Mouse (Mus musculus) adrenal gland, adult 2 months (tissue): ENCODE data around the gene Dnaaf5. TPM values are rescaled to one million over a fixed set of nuclear protein-coding genes. Genes with fewer than 3 reads are reported as not detected.

Experiments used
- DNase-seq: peaks from one replicate; pipeline ENCODE4 v3.0.0; 2021
- polyA plus RNA-seq: library from polyadenylated mRNA; depleted of rRNA; stranded (reverse); fragments of >200 nt; gene quantifications from 2 replicates; pipeline ENCODE4 v1.2.3, GENCODE M21; 2012
- total RNA-seq, 2 experiments: library from RNA; stranded (reverse); gene quantifications; 2 replicates each; pipeline ENCODE4 v1.2.3; 2021

Gene Dnaaf5
- total and polyA plus RNA-seq, 3 experiments: 20.1 to 46.2 (median 24.2) TPM

DNA sequence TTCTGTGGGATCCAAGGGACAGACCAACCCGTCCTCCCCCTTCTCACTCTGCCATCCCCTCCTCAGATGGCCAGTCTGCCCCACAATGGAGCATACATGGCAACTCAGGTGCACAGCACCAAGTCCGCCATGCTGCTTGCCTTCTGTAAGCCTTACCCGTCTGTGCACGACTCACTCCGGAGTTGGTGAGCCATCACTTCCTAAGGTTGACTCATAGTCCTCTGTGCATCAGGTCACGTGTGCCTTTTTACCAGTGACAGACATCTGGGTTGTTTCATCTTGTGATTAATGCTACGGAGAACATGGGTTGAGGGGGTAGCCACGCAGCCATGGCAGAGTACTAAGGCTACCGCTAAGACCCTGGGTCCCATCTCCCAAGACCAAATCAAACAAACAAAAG, 9.4 kb upstream of the Dnaaf5 start:
- no peak for DNase-seq

DNA sequence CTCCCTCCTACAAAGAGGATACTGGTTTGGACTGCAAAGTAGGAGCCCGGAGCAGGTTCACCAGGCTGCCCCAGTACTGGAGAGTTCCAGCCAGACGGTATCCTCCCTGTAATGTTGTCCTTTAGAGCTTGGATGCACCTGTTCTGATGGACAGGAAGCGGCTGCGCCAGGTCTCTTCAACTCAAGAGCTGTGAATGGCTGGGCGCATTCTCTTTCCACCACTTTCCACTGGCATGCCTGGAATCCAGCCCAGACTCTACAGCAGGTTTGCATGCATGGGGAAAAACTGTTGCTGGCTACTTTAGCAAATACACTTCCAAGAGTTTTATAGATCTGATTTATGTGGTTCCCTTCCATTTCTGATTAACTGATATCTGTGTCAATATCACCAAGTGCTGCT, 8.7 kb upstream of the Dnaaf5 start:
- no peak for DNase-seq

DNA sequence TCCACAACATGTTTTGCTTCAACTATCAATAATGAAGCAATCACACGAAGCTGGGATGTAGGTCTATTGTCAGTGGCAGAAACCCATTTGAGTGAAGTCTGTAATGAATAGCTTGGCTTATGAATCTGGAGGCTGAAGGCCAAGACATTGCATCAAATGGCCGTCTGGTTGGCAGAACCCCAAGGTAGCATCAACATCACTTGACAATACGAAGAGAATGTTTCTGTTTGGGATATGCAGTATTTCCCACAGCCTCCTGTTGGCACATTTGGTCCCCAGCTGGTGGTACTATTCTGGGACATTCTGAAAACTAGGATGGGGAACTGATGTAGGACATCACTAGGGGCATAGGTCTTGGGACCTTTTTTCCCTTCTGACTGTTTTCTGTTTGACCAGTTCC, 6.1 kb upstream of the Dnaaf5 start:
- no peak for DNase-seq

- no peak for DNase-seq
These were observed 4.3 kb upstream of the Dnaaf5 start for GRCm38 (mm10) chr5:139145726-139146125.

DNA sequence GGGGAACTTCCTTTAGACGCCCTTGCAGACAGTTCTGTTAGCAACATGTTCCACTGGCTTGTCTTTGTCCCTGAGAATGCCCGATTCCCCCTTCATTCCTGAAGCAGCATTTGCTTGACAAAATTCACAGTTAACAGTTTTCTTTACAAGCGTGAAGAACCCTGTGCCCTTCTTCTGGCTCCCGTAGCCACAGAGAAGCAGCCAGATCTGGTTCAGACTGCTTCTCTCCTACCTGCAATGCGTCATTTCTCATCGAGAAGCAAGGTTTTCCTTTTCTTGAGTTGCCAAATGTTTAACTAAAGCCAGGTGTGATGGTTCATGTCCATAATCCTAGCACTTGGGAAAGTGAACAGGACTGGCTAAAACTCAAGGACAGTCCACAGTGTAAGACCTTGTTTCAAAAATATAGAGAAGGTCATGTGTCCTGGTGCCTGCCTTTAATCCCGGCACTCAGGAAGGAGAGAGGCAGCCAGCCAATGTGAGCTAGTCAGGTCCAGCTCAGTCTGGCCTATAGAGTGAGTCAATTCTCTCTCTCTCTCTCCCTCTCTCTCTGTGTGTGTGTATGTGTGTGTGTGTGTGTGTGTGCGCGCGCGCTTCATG, 3.4 kb upstream of the Dnaaf5 start:
- peak; percentile 69 for DNase-seq

DNA sequence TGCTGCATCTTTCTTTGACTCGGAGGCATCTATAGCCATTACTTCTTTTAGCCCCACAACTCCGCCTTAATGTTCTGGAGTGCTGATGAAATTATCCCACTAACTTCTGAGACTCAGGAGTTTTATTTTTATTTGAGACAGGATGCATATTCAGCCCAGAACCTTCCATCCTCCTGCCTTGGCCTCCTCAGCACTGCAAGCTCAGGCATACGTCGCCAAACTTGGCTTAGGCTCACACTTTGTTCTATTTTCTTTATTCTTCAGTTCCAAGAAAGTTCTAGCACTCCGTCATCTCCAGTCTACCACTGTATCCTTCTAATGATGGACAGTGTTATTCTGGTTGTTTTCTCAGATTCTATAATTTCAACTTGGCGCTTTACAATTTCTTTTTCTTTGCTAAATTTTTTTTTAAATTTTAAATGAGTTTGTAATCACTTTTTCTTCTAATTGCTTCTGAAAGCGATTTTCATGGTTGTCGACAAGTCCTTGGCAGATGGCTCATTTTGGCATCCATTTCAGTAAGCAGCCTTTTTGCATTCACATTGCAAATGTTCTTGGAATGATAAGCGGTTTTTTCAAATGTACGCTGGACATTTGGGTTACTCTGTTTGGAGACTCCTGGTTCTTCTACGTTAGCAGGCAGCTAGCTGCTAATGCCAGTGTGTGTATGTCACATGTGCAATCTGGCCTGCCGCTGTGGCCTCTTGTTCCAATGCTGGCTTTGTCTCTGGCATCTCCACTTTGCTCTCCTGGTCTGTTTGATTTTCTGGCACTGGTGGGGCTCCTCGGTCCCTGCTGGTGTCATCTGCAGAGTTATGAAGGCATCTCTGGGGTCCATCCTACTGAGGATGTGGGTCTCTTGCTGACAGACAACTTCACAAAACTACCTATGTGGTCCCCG, 2.6 kb upstream of the Dnaaf5 start:
- no peak for DNase-seq

DNA sequence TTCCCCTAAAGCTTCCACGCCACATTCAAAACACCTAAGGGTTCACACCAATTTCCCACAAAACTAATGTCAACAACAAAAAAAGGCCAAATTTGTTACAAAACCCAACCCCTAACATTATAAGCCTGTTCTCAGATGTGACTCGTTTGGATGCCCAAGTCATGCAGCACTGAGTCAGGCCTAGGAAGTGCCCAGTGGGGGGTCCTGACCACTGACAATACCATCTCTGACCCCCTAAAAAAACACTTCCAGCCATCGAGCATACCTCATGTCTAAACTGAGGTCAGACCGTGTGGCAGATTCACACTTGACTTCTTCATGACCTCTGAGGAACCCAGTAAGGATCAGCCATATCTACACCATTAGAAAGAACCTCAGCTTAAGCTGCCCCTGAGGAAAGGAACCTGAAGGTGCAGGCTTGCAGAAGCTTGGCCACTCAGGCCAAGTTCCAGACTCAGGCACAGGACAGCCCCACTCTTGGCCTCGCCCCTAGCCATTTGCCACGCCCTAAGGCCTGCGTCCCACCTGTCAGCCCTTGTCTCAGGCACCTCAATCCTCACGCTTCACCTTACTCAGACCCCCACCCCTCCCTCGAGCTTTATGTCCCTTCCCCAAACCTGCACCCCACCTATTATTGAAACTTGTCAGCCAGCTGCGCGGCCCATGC, 884 bp upstream of the Dnaaf5 start:
- no peak for DNase-seq

GRCm38 (mm10) chr5:139150603-139151031, 594 bp downstream of the Dnaaf5 start:
- no peak for DNase-seq

DNA sequence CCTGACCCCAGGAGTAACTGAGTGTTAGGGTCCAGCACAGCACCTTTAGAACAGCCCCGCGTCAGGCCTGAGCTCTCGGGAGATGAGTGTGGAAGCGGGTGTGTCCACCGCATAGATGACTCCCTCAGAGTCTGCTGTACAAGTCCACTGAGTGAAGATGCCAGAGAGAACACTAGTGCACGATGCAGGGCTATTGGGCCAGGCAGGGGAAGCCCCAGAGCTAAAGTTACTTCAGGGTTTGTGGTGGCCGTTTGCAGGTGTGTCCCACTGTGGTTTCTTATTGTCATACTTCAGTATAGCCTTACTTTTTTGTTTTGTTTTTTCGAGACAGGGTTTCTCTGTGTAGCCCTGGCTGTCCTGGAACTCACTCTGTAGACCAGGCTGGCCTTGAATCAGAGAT, 10.9 kb downstream of the Dnaaf5 start:
- DNase-seq: no peak

DNA sequence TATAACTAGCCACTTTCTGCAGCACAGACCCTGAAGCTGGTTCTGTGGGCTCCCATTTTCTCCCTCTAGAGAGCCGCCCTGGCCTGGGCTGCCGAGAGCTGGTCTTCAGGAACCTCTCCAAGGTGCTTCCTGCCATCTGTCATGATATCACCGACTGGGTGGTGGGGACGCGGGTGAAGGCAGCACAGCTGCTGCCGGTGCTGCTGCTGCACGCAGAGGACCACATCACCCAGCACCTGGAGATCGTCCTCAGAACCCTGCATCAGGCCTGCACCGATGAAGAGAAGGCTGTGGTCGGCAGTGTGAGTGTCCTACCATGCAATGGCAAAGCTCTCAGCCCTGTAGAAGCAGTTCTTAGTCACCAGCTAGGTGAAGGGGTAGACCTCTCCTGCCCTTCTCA, 11.6 kb downstream of the Dnaaf5 start:
- DNase-seq: no peak

DNA sequence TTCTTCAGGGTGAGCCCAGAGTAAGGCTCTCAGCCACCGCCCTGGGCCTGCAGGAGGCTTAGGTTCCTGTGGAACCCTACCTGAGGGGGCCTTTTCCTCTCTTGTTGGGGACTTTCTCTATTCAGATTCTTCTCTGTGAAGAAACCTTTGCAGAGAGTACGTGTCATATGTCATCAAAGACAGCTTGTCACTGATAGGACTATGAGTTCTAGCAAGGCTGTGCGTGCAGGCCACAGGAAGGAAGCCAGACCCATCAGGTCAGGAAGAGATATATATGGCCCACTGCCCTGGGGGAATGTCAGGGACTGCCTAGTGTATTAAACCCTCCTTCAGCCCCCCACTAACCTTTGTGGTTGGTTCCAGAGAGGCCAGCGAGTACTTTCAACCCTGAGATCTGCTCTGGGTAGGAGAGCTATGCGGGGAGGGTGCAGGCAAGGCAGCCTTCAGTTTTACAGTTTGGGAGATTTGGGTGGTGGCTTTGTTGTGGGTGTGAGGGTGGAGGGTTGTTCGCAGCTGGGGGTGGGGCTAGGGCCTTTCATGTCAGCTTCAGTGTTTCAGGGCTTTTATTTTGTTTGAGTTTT, 16.8 kb downstream of the Dnaaf5 start:
- no peak for DNase-seq

DNA sequence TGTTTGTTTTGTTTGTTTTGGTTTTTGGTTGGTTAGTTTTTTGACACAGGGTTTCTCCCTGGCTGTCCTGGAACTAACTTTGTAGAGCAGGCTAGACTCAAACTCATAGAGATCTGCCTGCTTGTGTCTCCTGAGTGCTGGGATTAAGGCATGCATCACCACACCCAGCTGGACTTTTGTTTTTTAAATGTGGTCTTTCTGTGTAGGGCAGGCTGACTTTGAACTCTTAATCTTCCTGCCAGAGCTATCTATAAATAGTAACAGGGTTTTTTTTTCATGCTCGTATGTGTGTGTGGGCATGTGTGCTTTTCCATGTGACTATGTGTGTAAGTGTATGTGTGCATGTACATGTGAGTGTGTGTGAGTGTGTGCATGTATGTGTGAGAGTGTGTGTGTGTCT, 17.5 kb downstream of the Dnaaf5 start:
- DNase-seq: no peak

DNA sequence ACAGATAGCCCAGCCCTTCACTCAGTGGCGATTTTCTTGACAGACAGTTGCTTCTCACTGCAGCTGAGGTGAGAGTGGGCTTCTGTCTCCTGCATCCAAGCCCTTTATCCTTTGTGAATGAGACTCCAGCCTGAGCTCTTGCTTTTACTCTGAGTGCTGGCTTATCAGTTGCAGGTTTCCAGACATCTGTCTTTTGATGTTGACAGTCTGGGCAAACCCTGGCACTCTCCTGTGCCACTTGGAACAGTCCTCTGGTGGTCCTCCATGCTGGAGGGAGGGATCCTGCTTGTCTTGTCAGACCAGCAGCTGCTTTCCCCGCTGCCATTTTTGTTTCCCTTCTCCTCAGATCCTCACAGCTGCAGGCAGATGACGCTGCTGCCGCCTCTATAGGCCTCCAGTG, 21.9 kb downstream of the Dnaaf5 start:
- no peak for DNase-seq

GRCm38 (mm10) chr5:139174141-139174540, 24.1 kb downstream of the Dnaaf5 start:
- no peak for DNase-seq

DNA sequence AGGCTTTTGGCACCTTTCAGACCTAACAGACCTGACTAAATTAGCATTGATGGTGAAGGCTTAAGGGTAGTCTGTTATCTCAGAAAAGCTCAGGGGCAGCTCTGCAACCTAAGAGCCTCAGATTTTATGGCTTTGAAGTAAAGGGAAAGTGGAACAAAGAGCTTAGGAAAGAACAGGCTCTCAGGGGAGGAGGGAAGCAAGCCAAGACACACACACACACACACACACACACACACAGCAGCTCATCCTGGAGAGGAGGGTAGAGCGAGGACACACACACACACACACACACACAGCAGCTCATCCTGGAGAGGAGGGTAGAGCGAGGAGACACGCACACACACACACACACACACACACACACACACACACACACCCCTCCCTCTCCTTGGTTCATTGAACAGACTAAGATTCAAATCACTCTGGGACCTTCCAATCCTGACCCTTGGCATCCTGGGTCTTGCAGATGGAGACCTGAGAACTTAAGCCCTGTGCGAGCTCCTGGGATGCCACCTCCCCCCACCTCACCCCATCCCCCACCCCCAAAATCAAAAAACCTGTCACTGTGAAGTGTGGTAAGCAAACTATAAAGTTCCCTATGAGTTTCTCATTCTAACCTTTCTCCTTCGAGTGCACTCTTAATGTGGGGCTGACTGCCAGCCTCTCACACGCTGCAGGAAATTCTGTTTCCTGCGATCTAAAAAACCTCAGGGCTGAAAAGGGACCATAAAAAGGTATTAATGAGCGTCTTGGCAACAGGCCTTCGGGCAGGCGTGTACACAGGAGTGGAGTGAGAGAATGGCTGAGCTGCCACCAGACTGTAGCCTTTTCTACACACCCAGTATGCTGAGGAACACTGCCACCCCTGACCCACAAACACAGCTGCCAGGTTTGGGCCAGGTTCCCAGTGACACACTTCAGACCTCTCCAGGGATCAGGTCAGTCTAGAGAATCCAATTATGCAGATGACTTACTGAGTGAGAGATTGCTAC, 24.8 kb downstream of the Dnaaf5 start:
- peak; percentile 53 for DNase-seq

DNA sequence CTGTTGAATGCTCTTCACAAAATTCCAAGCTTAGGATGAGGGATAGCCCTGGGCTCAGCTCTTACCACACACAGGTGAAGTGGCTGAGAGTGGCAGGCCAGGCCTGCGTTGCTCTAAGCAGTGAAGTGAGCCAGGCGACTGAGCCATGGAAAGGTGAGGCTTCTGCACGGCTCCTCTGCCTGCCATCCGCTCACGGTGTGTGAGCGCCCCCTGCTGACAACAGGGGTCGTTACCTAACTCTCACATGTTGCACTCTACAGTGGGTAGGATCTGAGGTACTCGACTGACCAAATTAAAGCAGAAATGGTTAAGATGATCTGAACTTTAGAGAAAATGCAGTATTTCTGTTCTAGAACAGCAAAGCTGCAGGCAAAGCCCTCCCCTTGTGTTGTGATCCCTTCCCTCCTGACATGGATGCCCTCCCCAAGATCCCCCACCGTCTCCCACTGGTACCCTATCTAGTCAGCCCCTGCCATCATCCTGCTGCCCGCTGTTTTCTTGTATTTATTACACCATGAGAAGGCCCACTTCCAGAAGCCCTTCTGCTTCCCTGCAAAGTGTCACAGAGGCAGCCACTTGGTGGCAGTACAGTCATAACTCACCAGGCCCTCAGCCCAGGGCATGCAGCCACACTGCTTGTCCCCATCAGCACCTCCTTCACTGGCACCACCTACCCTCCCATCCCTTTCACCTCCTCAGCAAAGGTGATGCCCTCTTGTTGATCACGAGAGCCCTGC, 29.0 kb downstream of the Dnaaf5 start:
- peak; percentile 75 for DNase-seq

- DNase-seq: no peak
These were observed 33.1 kb downstream of the Dnaaf5 start for GRCm38 (mm10) chr5:139183131-139183530.

DNA sequence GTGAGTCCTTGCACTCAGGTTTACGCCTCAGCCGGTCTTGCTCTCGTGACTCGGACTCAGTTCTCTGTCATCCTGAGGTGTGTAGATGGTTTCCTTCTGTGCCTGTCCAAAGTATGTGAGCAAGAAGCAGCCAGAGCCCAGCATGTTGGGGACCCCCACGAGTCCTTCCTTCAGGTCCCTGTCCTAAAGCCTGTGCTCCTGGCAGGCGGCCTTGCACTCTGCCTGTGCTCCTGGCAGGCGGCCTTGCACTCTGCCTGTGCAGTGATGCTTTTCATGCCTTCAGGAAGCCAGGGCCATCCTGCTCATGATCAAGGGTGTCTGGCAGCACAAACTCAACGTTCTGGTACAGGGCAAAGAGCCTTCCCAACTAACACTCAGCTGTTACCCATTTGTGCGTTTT, 33.6 kb downstream of the Dnaaf5 start:
- DNase-seq: peak; percentile 62

DNA sequence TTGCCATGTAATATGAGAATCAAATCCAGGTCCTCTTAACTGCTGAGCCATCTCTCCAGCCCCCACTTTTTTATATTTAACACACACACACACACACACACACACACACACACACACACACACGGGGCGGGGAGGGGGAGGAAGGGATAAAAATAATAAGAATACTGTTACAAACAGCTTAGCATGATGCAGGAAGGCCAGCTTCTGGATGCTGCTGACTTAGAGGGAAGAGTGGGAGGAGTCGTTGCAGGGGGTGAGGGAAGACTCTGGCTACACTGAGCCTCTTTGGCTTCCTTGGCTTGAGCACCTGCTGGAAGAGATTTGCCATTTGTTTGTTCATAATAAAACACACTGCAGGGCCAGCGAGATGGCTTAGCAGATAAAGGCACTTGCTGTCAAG, 34.9 kb downstream of the Dnaaf5 start:
- no peak for DNase-seq

DNA sequence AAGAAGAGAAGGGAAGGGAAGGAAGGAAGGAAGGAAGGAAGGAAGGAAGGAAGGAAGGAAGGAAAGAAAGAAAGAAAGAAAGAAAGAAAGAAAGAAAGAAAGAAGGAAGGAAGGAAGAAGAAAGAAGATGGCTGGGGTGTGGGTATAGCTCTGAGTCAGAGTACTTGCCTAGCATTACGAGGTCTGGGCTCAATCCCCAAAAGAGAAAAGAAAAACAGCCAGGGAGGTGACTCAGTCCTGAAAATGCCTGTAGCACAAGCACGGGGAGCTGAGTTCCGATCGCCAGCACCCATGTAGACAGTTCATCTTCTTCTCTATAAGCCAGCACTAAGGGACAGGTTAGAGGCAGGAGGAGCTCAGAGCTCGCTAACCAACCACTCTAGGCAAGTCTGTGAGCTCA, 39.7 kb downstream of the Dnaaf5 start:
- no peak for DNase-seq

- DNase-seq: no peak
These were observed 40.9 kb downstream of the Dnaaf5 start for GRCm38 (mm10) chr5:139190958-139191357.
